Mouse (Mus musculus) embryonic facial prominence, embryonic 10.5 days (tissue): ENCODE results near the gene Mrtfb. TPM values are rescaled to one million over a fixed set of nuclear protein-coding genes. Genes with fewer than 3 reads are reported as not detected.
A peak's percentile ranks its signal among the peaks of the same experiment; 100 is the strongest.
"Not testable (repeated sequence)": the region's sequence is repeated elsewhere in the genome, so short reads cannot be mapped to it uniquely, and the experiment has no call there.

ENCODE experiments used
- DNase-seq: peaks from one replicate; pipeline ENCODE4 v3.0.0-alpha.2; 2017; ENCODE audit warnings: low spot score
- H3K27ac ChIP-seq: fragments of 300-500 bp; sonication (generic); replicated peaks from 2 replicates; pipeline ENCODE4 v1.5.1; 2016; ENCODE audit warnings: mild to moderate bottlenecking
- H3K27me3 ChIP-seq: fragments of 300-500 bp; sonication (generic); replicated peaks from 2 replicates; pipeline ENCODE4 v1.6.1; 2016; ENCODE audit warnings: low read depth, mild to moderate bottlenecking; ENCODE audit not compliant: poor library complexity, severe bottlenecking
- H3K36me3 ChIP-seq: fragments of 300-500 bp; sonication (generic); replicated peaks from 2 replicates; pipeline ENCODE4 v1.6.1; 2016; ENCODE audit warnings: mild to moderate bottlenecking, moderate library complexity
- H3K4me1 ChIP-seq: fragments of 300-500 bp; sonication (generic); 2 replicates; pipeline ENCODE4 v1.6.1; 2016
- H3K4me3 ChIP-seq: fragments of 300-500 bp; sonication (generic); 2 replicates; pipeline ENCODE4 v1.5.1; 2016; ENCODE audit warnings: mild to moderate bottlenecking, moderate library complexity
- H3K9me3 ChIP-seq: fragments of 300-500 bp; sonication (generic); 2 replicates; pipeline ENCODE4 v1.6.1; 2016; ENCODE audit warnings: mild to moderate bottlenecking
- WGBS: fragments of 180-500 bp; shearing (Covaris S2); methylation state at CpG from one replicate; pipeline ENCODE4 v1.1.7; 2016; 5-methylcytosine and 5-hydroxymethylcytosine counted together
- polyA plus RNA-seq: library from polyadenylated mRNA; unstranded; fragments of >200 nt; fragmentation: Nextera tagmentation; extraction: Ambion mirVana; gene quantifications from 2 replicates; pipeline ENCODE4 v1.2.1, GENCODE M21; 2016

The Mrtfb gene
- polyA plus RNA-seq, 1 experiment from 2014 or later: 22.2 TPM

DNA sequence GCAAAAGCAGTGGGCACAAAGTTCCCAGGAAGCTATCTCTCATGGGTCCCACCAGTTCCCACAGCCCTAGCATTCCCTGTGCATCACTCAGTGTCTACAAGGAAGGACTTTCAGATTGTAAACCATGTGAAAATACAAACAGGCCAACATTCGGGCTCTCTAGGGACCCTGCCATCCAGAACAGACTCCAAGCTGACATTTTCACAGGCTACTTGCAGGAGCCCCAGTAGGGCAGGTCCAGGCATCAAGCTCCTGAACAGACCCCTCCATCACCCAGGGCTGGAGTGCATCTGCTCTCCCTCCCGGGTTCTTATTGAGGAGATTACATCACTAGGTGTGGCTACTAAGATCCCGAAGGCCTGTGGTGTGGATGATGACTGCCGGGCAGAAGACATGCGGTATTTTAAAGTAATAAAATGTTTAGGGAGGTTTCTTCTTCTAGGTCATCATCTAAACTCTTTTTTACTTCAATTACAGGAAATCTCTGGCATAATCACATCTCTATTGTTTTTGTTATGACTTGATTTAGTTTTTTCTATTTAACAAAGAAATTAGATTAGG, 77.6 kb downstream of the Mrtfb start:
- no peaks in the 10 kb centered on the region for H3K36me3 ChIP-seq
- WGBS: 88% methylated on average over 5 of the region's 5 CpGs
- H3K27me3 ChIP-seq: no peaks in the 10 kb centered on the region
- no peak overlapping the region for H3K4me3 ChIP-seq
- no peak overlapping the region for H3K27ac ChIP-seq
- no peaks in the 10 kb centered on the region; the same call in 1 of the 2 replicates for H3K4me1 ChIP-seq
- DNase-seq: no peak
- no peaks in the 10 kb centered on the region for H3K9me3 ChIP-seq

DNA sequence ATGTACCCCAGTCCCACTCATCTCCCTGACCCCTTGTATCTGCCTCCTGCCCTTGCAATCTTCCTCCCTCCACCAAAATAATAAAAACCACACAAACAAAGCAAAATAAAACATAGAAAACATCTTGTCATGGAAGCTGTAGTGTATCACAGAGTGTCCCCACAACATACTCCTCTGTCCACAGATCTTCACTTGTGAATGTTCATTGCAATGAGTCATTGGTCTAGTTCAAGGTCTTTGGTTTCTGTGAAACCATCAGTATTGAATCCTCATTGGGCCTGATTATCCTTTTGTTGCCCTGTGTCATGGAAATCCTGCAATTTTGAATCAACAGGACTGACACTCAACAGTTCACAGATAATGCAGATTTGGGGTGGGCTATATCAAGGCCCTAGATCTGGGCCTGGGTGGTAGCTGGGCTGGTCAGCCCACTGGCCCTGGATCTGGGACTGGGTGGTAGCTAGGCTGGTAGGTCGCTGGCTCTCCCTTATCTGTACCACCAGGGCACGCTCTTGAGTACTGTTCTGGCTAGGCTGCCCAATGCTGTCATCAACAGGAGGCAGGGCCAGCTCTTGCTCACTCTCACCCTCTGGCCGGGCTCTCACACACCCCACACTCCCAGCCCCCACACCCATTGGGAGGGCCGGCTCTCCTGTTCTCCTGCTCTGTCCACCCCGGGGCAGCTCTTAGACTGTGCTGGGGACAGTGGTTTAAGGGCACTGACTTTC, 80.4 kb downstream of the Mrtfb start:
- Histone ChIP-seq H3K9me3 (no peaks in the 10 kb centered on the region), H3K4me3 (no peak overlapping the region), H3K27me3 (no peaks in the 10 kb centered on the region), H3K36me3 (no peaks in the 10 kb centered on the region), H3K4me1 (no peaks in the 10 kb centered on the region; the same call in 1 of the 2 replicates), H3K27ac (no peak overlapping the region)
- DNase-seq: no peak
- 77% methylated on average over 5 of the region's 5 CpGs for WGBS

DNA sequence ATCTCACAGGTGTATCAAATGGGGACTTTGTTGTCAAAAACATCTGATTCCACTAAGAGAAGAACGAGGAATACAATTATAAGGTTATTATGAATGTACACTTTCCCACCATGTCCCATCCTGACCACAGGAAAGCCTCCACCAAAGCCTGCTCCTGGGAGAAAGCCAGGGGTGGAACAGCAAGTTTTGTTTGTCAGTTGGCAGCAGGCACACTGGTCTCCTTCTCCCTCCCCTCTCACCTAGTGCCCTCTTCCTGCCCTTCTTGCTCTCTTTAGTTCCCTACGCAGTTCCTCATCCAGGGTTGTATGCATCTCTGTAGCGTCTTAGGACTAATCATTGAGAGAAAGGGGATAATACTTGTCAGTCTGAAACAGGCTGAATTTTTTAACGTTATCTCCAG, 81.8 kb downstream of the Mrtfb start:
- Histone ChIP-seq H3K27me3 (no peaks in the 10 kb centered on the region), H3K4me1 (no peaks in the 10 kb centered on the region; the same call in 1 of the 2 replicates)
- 89% methylated on average over 4 of the region's 4 CpGs for WGBS

DNA sequence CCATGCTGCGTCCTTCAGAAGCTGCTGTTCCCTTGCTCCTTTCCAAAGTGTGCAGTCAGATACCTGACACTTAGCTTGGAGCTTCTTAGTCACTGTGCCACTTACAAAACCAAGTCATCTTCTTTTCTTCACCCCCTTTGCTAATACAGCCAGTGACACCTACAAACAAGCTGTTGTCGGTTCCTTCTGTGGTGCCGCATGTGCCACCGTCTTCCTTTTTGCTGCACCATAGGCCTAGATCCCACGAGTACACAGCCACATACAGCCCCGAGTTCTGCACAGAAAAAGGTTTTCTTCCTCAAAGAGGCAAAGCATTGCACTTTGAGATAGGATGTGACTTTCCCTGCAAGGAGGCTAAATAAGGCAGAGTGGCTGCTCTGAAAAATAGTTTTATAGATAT, 83.2 kb downstream of the Mrtfb start:
- H3K4me3 ChIP-seq: no peak overlapping the region
- H3K27me3 ChIP-seq: no peaks in the 10 kb centered on the region
- DNase-seq: no peak
- no peak overlapping the region for H3K27ac ChIP-seq
- no peaks in the 10 kb centered on the region for H3K9me3 ChIP-seq
- 92% methylated on average over 6 of the region's 6 CpGs for WGBS
- H3K4me1 ChIP-seq: no peaks in the 10 kb centered on the region; the same call in 1 of the 2 replicates
- peaks cover 4% of the 10 kb centered on the region; the same call in 1 of the 2 replicates for H3K36me3 ChIP-seq

More for the DNA sequence above, 81.8 kb downstream of the Mrtfb start:
- Histone ChIP-seq H3K4me3 (no peak overlapping the region), H3K9me3 (no peaks in the 10 kb centered on the region), H3K27ac (no peak overlapping the region), H3K36me3 (no peaks in the 10 kb centered on the region)
- no peak for DNase-seq

DNA sequence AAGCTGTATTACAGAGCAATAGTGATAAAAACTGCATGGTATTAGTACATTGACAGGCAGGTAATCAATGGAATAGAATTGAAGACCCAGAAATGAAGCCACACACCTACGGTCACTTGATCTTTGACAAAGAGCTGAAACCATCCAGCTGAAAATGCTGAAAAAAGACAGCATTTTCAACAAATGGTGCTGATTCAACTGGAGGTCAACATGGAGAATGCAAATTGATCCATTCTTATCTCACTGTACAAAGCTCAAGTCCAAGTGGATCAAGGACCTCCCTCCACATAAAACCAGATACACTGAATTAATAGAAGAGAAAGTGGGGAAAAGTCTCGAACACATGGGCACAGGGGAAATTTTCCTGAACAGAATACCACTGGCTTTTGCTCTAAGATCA, 89.5 kb downstream of the Mrtfb start:
- H3K36me3 ChIP-seq, H3K27me3 ChIP-seq, DNase-seq, H3K9me3 ChIP-seq, H3K4me3 ChIP-seq, H3K4me1 ChIP-seq, H3K27ac ChIP-seq: not testable (repeated sequence)
- 92% methylated on average over 2 of the region's 2 CpGs for WGBS

DNA sequence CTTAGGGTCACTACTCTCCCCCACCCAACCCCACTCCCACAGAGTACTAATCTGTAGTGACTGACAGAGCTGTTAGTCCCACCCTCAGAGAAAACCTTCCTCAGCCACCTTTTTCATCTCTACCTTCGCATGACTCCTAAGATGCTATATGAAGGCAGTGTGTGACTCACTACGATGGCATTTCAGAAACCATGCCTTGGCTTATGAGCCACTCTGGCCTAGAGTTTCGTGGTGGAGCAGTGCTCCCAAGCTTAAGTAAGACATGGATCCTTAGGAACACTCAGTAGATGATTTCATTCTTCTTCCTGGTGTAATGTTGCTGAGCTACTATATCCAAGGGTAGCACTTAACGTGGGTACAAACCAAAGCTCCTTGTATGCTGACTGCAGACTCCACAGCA, 94.4 kb downstream of the Mrtfb start:
- no peak for DNase-seq
- Histone ChIP-seq H3K27me3 (no peaks in the 10 kb centered on the region), H3K36me3 (no peaks in the 10 kb centered on the region), H3K4me1 (peaks cover 10% of the 10 kb centered on the region), H3K4me3 (no peak overlapping the region), H3K27ac (no peak overlapping the region), H3K9me3 (no peaks in the 10 kb centered on the region)
- WGBS: 89% methylated on average over 4 of the region's 4 CpGs

DNA sequence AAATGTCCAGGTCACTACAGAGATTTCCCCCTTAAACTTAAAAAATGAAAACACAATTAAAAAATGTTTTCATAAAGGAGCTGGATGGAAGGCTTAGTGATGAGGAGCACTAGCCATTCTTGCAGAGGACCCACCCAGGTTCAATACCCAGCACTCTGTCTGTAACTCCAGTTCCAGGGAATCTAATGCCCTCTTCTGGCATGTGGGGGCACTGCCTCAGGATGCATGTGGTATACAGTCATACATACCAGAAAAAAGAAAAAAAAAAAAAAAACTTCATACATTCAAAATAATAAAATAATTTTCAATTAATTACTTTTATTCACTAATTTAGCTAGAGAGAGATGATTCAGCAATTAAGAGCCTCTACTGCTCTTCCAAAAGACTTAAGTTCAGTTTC, 95.0 kb downstream of the Mrtfb start:
- H3K27me3 ChIP-seq: no peaks in the 10 kb centered on the region
- H3K4me3 ChIP-seq: no peak overlapping the region
- H3K27ac ChIP-seq: no peak overlapping the region
- DNase-seq: peak; percentile 23
- peaks cover 10% of the 10 kb centered on the region for H3K4me1 ChIP-seq
- no peaks in the 10 kb centered on the region for H3K36me3 ChIP-seq
- H3K9me3 ChIP-seq: no peaks in the 10 kb centered on the region

DNA sequence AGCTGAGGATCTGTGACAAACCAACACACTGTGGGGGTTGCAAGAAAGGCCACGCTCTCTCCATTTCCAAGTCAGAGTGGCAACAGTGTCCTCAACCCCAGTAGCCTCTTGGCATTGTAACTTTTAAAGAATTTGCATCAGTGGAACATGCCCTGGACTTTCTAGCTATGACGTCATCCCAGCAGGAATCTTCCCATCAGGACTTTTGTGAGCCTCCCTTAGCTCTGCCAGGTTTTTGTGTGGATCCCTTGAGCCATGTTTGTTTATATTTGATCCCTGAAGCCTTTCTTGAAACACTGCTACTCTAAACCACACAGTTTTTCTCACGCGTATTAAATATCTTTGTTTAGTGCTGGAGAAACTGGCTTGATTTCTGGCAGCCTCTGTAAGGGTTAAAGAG, 97.6 kb downstream of the Mrtfb start:
- Histone ChIP-seq H3K27me3 (no peaks in the 10 kb centered on the region), H3K9me3 (no peaks in the 10 kb centered on the region), H3K4me1 (peaks cover 27% of the 10 kb centered on the region), H3K36me3 (no peaks in the 10 kb centered on the region), H3K4me3 (no peak overlapping the region), H3K27ac (no peak overlapping the region)
- WGBS: 63% methylated on average over 4 of the region's 4 CpGs
- no peak for DNase-seq

DNA sequence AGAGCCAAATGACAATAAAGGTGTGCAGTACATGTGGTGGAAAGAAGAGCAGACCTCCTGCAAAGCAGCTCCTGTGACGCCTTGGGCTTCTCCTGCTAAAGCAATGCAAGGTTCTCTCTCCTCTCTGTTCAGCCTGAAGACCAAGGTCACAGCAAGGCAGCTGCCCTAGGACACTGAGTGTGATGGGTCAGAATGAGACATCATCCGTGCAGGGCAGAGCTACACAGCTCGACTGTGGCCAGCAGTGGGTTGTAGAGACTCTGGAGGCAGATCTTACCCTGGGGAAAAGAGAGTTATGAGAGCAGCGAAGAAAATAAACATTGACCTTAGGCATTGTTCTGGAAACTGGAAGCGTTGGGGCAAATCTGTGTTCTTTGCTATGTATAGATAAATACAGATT, 98.2 kb downstream of the Mrtfb start:
- Histone ChIP-seq H3K4me3 (no peak overlapping the region), H3K36me3 (no peaks in the 10 kb centered on the region), H3K27ac (no peak overlapping the region), H3K4me1 (peaks cover 32% of the 10 kb centered on the region), H3K9me3 (no peaks in the 10 kb centered on the region), H3K27me3 (no peaks in the 10 kb centered on the region)
- 63% methylated on average over 5 of the region's 5 CpGs for WGBS
- no peak for DNase-seq

DNA sequence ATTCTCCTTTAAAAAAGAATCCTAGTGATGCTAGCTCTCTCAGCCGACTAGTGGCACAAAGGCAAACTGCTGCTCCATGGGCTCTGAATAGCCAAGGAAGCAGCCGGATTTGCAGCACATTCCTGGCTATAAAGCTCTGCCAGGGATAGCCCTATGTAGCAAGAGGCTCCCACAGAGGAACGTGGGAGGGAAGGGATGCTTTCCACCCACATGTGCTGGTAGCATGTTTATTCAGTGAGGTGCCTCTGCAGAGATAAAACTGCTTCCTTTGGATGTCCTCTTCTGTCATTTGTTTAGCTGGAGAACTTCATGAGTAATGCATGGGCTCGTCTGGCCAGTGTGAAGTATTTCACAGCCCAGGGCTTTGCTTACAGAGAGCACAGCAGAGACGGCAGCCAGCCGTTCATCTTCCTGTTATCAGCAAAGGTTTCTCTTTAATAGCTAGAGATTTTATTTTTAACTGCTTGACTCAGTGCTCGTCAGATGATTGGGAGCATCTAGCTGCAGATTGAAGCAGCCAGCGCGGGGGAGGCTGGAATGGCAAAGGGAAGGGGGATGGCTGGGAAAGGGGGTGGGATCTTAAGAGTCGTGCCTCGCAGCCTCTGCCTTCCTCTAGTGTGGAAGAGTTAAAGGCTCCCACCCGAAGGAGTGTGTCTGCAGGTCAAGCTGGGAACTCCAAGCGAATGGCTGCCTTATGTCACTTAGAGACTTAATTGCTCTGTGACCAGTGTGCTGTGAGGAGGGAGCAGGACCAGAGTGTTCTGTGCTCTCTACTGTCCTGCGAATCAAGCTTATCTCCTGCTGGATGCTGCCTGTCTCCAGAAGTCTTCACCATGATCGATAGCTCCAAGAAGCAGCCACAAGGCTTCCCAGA, 101.8 kb downstream of the Mrtfb start:
- DNase-seq: peak; percentile 63

DNA sequence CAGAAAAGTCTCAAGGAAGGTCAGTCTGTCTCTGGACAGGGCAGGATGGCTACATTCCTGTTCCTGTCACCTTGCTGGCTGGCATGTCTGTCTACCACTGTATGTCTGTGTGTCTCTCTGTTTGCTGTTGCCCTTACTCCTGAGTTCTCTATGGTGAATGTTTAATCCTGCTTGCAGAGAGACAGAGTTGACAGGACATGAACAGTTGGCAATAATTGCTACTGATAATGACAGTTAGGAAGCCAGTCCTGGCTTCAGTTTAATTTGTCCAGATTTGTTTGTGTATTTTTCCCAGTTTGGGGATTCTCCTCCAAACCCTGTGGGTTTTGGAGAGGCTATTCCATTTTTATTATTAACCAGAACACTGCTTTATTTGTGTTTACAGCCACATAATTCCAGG, 102.5 kb downstream of the Mrtfb start:
- no peaks in the 10 kb centered on the region for H3K36me3 ChIP-seq
- peaks cover 34% of the 10 kb centered on the region for H3K4me1 ChIP-seq
- H3K4me3 ChIP-seq: no peak overlapping the region
- no peaks in the 10 kb centered on the region for H3K27me3 ChIP-seq
- DNase-seq: no peak
- H3K27ac ChIP-seq: peak overlapping the region; percentile 35; the same call in 1 of the 2 replicates
- no peaks in the 10 kb centered on the region for H3K9me3 ChIP-seq

More for the DNA sequence above, 101.8 kb downstream of the Mrtfb start:
- Histone ChIP-seq H3K9me3 (no peaks in the 10 kb centered on the region), H3K27me3 (no peaks in the 10 kb centered on the region), H3K27ac (peak overlapping the region; percentile 35; the same call in 1 of the 2 replicates), H3K36me3 (no peaks in the 10 kb centered on the region), H3K4me1 (peaks cover 35% of the 10 kb centered on the region), H3K4me3 (peak overlapping the region; percentile 35)
- WGBS: 26% methylated on average over 15 of the region's 15 CpGs

DNA sequence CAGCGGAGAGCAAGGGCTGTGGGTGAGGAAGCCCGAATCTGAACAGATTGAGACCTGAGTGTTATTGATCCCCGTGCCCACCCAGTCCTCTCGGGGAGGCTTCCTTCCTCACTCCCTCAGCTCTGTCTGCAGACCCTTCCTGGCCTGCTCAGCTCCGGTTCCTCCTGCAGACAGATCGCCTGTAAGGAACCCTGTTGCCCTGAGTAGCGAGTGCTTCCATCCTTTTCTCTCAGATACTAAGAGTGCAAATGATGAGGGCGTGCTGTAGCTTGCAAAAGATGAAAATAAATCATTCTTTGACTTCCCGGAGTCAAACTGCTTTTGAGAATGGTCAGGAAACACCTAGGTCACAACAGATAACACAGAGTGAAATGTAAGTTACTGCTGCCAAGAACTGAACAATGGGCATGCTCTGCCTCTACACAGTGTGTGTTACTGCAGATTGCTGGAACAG, 103.2 kb downstream of the Mrtfb start:
- Histone ChIP-seq H3K36me3 (no peaks in the 10 kb centered on the region), H3K27me3 (no peaks in the 10 kb centered on the region), H3K4me3 (no peak overlapping the region), H3K9me3 (no peaks in the 10 kb centered on the region), H3K27ac (0 out of 2 replicates have a peak overlapping the region, but pooled peaks have one; percentile 19), H3K4me1 (peaks cover 32% of the 10 kb centered on the region)
- WGBS: 54% methylated on average over 9 of the region's 9 CpGs
- DNase-seq: no peak
